Mouse (Mus musculus): ENCODE results near the gene Defb25. TPM values are rescaled to one million over a fixed set of nuclear protein-coding genes. Genes with fewer than 3 reads are reported as not detected.

Defb25 gene
- polyA plus RNA-seq, 1 experiment from 2014 or later = 24.4 TPM

GRCm38 (mm10) chr2:152616470-152616869 lies 6.4 kb downstream of the Defb25 start:
- Histone ChIP-seq H3K27me3 (ENCODE audit: insufficient read depth, low read length) (no peaks in the 10 kb centered on the region), H3K4me2 (replicated peaks; ENCODE audit: low read depth, low read length) (no peak overlapping the region), H3K9me3 (ENCODE audit: low read length) (no peaks in the 10 kb centered on the region), H3K36me3 (ENCODE audit: insufficient read depth, low read length) (no peaks in the 10 kb centered on the region), H3K9ac (replicated peaks; ENCODE audit: low read length) (no peak overlapping the region), H3K4me3 (ENCODE audit: low read length) (no peak overlapping the region), H3K27ac (ENCODE audit: low read length) (no peak overlapping the region), H3K4me1 (ENCODE audit: insufficient read depth, low read length) (peaks cover 16% of the 10 kb centered on the region; the same call in 1 of the 2 replicates)
- ATAC-seq (ENCODE audit: low FRiP score, low TSS enrichment) = no peak
- WGBS = 46% methylated on average over 6 of the region's 6 CpGs

- no peaks in the 10 kb centered on the region for H3K9me3 ChIP-seq (ENCODE audit: low read length)
- no peak overlapping the region for H3K27ac ChIP-seq (ENCODE audit: low read length)
- no peak overlapping the region for H3K4me3 ChIP-seq (ENCODE audit: low read length)
- ATAC-seq (ENCODE audit: low FRiP score, low TSS enrichment) = peak; percentile 85
- H3K4me2 ChIP-seq (replicated peaks; ENCODE audit: low read depth, low read length) = no peak overlapping the region
- no peaks in the 10 kb centered on the region for H3K36me3 ChIP-seq (ENCODE audit: insufficient read depth, low read length)
- H3K4me1 ChIP-seq (ENCODE audit: insufficient read depth, low read length) = peaks cover 9% of the 10 kb centered on the region; the same call in 1 of the 2 replicates
- no peak overlapping the region for H3K9ac ChIP-seq (replicated peaks; ENCODE audit: low read length)
- 10% methylated on average over 7 of the region's 7 CpGs for WGBS
- no peaks in the 10 kb centered on the region for H3K27me3 ChIP-seq (ENCODE audit: insufficient read depth, low read length)
Measured at GRCm38 (mm10) chr2:152615563-152615962, 7.3 kb downstream of the Defb25 start.

- no peaks in the 10 kb centered on the region for H3K9me3 ChIP-seq (ENCODE audit: low read length)
- H3K4me3 ChIP-seq (ENCODE audit: low read length) = no peak overlapping the region
- no peaks in the 10 kb centered on the region for H3K36me3 ChIP-seq (ENCODE audit: insufficient read depth, low read length)
- H3K27ac ChIP-seq (ENCODE audit: low read length) = no peak overlapping the region
- H3K27me3 ChIP-seq (ENCODE audit: insufficient read depth, low read length) = no peaks in the 10 kb centered on the region
- peaks cover 7% of the 10 kb centered on the region for H3K4me1 ChIP-seq (ENCODE audit: insufficient read depth, low read length)
- H3K9ac ChIP-seq (replicated peaks; ENCODE audit: low read length) = no peak overlapping the region
- 37% methylated on average over 7 of the region's 8 CpGs for WGBS
- H3K4me2 ChIP-seq (replicated peaks; ENCODE audit: low read depth, low read length) = no peak overlapping the region
- peak; percentile 46; the same call in 1 of the 2 replicates for ATAC-seq (ENCODE audit: low FRiP score, low TSS enrichment)
Measured at GRCm38 (mm10) chr2:152612193-152612592, 10.7 kb downstream of the Defb25 start.

- H3K9ac ChIP-seq (replicated peaks; ENCODE audit: low read length) = no peak overlapping the region
- no peaks in the 10 kb centered on the region for H3K27me3 ChIP-seq (ENCODE audit: insufficient read depth, low read length)
- H3K4me2 ChIP-seq (replicated peaks; ENCODE audit: low read depth, low read length) = no peak overlapping the region
- no peaks in the 10 kb centered on the region for H3K9me3 ChIP-seq (ENCODE audit: low read length)
- H3K36me3 ChIP-seq (ENCODE audit: insufficient read depth, low read length) = no peaks in the 10 kb centered on the region
- H3K4me1 ChIP-seq (ENCODE audit: insufficient read depth, low read length) = peaks cover 18% of the 10 kb centered on the region
- no peak for ATAC-seq (ENCODE audit: low FRiP score, low TSS enrichment)
- H3K27ac ChIP-seq (ENCODE audit: low read length) = peak overlapping the region; percentile 60
- 89% methylated on average over 1 of the region's 1 CpGs for WGBS
- H3K4me3 ChIP-seq (ENCODE audit: low read length) = no peak overlapping the region
Measured at GRCm38 (mm10) chr2:152608719-152609118, 14.1 kb downstream of the Defb25 start.

- ATAC-seq (ENCODE audit: low FRiP score, low TSS enrichment) = peak; percentile 59; the same call in 1 of the 2 replicates
- Histone ChIP-seq H3K4me1 (ENCODE audit: insufficient read depth, low read length) (peaks cover 18% of the 10 kb centered on the region), H3K4me2 (replicated peaks; ENCODE audit: low read depth, low read length) (peak overlapping the region; percentile 0; the same call in 1 of the 2 replicates), H3K36me3 (ENCODE audit: insufficient read depth, low read length) (no peaks in the 10 kb centered on the region), H3K9me3 (ENCODE audit: low read length) (no peaks in the 10 kb centered on the region), H3K4me3 (ENCODE audit: low read length) (no peak overlapping the region), H3K27me3 (ENCODE audit: insufficient read depth, low read length) (no peaks in the 10 kb centered on the region), H3K9ac (replicated peaks; ENCODE audit: low read length) (no peak overlapping the region), H3K27ac (ENCODE audit: low read length) (peak overlapping the region; percentile 66)
- whole genome bisulfite sequencing = 15% methylated on average over 6 of the region's 6 CpGs
Measured at GRCm38 (mm10) chr2:152607746-152608145, 15.1 kb downstream of the Defb25 start.

- Histone ChIP-seq H3K4me2 (replicated peaks; ENCODE audit: low read depth, low read length) (no peak within 1 kb of the TSS), H3K27ac (ENCODE audit: low read length) (no peak within 1 kb of the TSS), H3K36me3 (ENCODE audit: insufficient read depth, low read length) (no peaks in the 10 kb centered on the region), H3K27me3 (ENCODE audit: insufficient read depth, low read length) (no peaks in the 10 kb centered on the region), H3K9me3 (ENCODE audit: low read length) (no peaks in the 10 kb centered on the region), H3K9ac (replicated peaks; ENCODE audit: low read length) (no peak within 1 kb of the TSS), H3K4me3 (ENCODE audit: low read length) (no peak within 1 kb of the TSS), H3K4me1 (ENCODE audit: insufficient read depth, low read length) (peaks cover 18% of the 10 kb centered on the region)
- WGBS = 83% methylated on average over 15 of the region's 15 CpGs
- ATAC-seq (ENCODE audit: low FRiP score, low TSS enrichment) = no peak
Measured at GRCm38 (mm10) chr2:152604057-152604456, 18.8 kb downstream of the Defb25 start, which contains the start of gene Defb36. TSS of gene Defb36 (plus strand) at chr2:152604327.

- Histone ChIP-seq H3K9me3 (ENCODE audit: low read length) (no peaks in the 10 kb centered on the region), H3K27me3 (ENCODE audit: insufficient read depth, low read length) (no peaks in the 10 kb centered on the region), H3K4me2 (replicated peaks; ENCODE audit: low read depth, low read length) (no peak overlapping the region), H3K4me3 (ENCODE audit: low read length) (no peak overlapping the region), H3K4me1 (ENCODE audit: insufficient read depth, low read length) (0 out of 2 replicates have a peak, but pooled peaks cover 5% of the 10 kb centered on the region), H3K36me3 (ENCODE audit: insufficient read depth, low read length) (no peaks in the 10 kb centered on the region), H3K9ac (replicated peaks; ENCODE audit: low read length) (no peak overlapping the region), H3K27ac (ENCODE audit: low read length) (no peak overlapping the region)
- no peak for ATAC-seq (ENCODE audit: low FRiP score, low TSS enrichment)
- 77% methylated on average over 4 of the region's 4 CpGs for WGBS
Measured at GRCm38 (mm10) chr2:152601275-152601960, 21.4 kb downstream of the Defb25 start.

- no peak overlapping the region for H3K27ac ChIP-seq (ENCODE audit: low read length)
- H3K4me2 ChIP-seq (replicated peaks; ENCODE audit: low read depth, low read length) = no peak overlapping the region
- 78% methylated on average over 6 of the region's 6 CpGs for WGBS
- no peak for ATAC-seq (ENCODE audit: low FRiP score, low TSS enrichment)
- no peak overlapping the region for H3K9ac ChIP-seq (replicated peaks; ENCODE audit: low read length)
- H3K27me3 ChIP-seq (ENCODE audit: insufficient read depth, low read length) = no peaks in the 10 kb centered on the region
- no peak overlapping the region for H3K4me3 ChIP-seq (ENCODE audit: low read length)
- H3K9me3 ChIP-seq (ENCODE audit: low read length) = no peaks in the 10 kb centered on the region
- H3K4me1 ChIP-seq (ENCODE audit: insufficient read depth, low read length) = no peaks in the 10 kb centered on the region
- H3K36me3 ChIP-seq (ENCODE audit: insufficient read depth, low read length) = no peaks in the 10 kb centered on the region
Measured at GRCm38 (mm10) chr2:152600076-152600475, 22.8 kb downstream of the Defb25 start.

- Histone ChIP-seq H3K27ac (ENCODE audit: low read length) (no peak within 1 kb of the TSS), H3K9me3 (ENCODE audit: low read length) (no peaks in the 10 kb centered on the region), H3K4me2 (replicated peaks; ENCODE audit: low read depth, low read length) (no peak within 1 kb of the TSS), H3K27me3 (ENCODE audit: insufficient read depth, low read length) (no peaks in the 10 kb centered on the region), H3K4me1 (ENCODE audit: insufficient read depth, low read length) (no peaks in the 10 kb centered on the region), H3K36me3 (ENCODE audit: insufficient read depth, low read length) (no peaks in the 10 kb centered on the region), H3K9ac (replicated peaks; ENCODE audit: low read length) (no peak within 1 kb of the TSS), H3K4me3 (ENCODE audit: low read length) (no peak within 1 kb of the TSS)
- no peak for ATAC-seq (ENCODE audit: low FRiP score, low TSS enrichment)
- 64% methylated on average over 7 of the region's 7 CpGs for WGBS
Measured at GRCm38 (mm10) chr2:152599299-152599698, 23.6 kb downstream of the Defb25 start, which contains the start of gene Defb45. TSS of gene Defb45 (minus strand) at chr2:152599399.

GRCm38 (mm10) chr2:152589021-152589420 lies 33.8 kb downstream of the Defb25 start:
- whole genome bisulfite sequencing = 35% methylated on average over 6 of the region's 6 CpGs
- H3K27ac ChIP-seq (ENCODE audit: low read length) = no peak overlapping the region
- H3K4me1 ChIP-seq (ENCODE audit: insufficient read depth, low read length) = peaks cover 5% of the 10 kb centered on the region; the same call in 1 of the 2 replicates
- no peaks in the 10 kb centered on the region for H3K27me3 ChIP-seq (ENCODE audit: insufficient read depth, low read length)
- H3K4me3 ChIP-seq (ENCODE audit: low read length) = no peak overlapping the region
- ATAC-seq (ENCODE audit: low FRiP score, low TSS enrichment) = no peak
- H3K4me2 ChIP-seq (replicated peaks; ENCODE audit: low read depth, low read length) = no peak overlapping the region
- H3K9me3 ChIP-seq (ENCODE audit: low read length) = no peaks in the 10 kb centered on the region
- no peak overlapping the region for H3K9ac ChIP-seq (replicated peaks; ENCODE audit: low read length)
- no peaks in the 10 kb centered on the region for H3K36me3 ChIP-seq (ENCODE audit: insufficient read depth, low read length)

Measured in kidney, embryonic 16.5 days (tissue).